Mouse (Mus musculus) cerebellum, adult (tissue): ENCODE data around the gene Oit1.

Experiments used
- ATAC-seq: cut with Nextera tagmentation; 2 replicates; pipeline ENCODE4 v1.9.2; 2017; ENCODE audit warnings: mild to moderate bottlenecking, moderate library complexity, mixed read lengths; ENCODE audit not compliant: insufficient number of reproducible peaks, low FRiP score, low TSS enrichment

The Oit1 gene

GRCm38 (mm10) chr14:8306884-8307283 is 71.7 kb downstream of the Oit1 start:
- no peak for ATAC-seq

- ATAC-seq: no peak
Observed at GRCm38 (mm10) chr14:8305014-8305413, 73.5 kb downstream of the Oit1 start.

- no peak for ATAC-seq
Observed at GRCm38 (mm10) chr14:8304082-8304481, 74.5 kb downstream of the Oit1 start.

GRCm38 (mm10) chr14:8302687-8303086 is 75.9 kb downstream of the Oit1 start:
- ATAC-seq: no peak

- 0 out of 2 replicates have a peak, but pooled peaks have one; percentile 57 for ATAC-seq
Observed at GRCm38 (mm10) chr14:8300281-8300680, 78.3 kb downstream of the Oit1 start.
